Mouse (Mus musculus) embryonic fibroblast, embryonic 13.5 days (primary cell): ENCODE results near the gene Cdh23.

ENCODE experiments used
- CTCF ChIP-seq: IDR thresholded peaks from 2 replicates; pipeline ENCODE4 v1.5.1; 2011; ENCODE audit warnings: mild to moderate bottlenecking, control low read depth, low read length, moderate library complexity, borderline replicate concordance; ENCODE audit not compliant: insufficient read depth
- POLR2A ChIP-seq: IDR thresholded peaks from 2 replicates; pipeline ENCODE4 v1.6.1; 2011; ENCODE audit warnings: low read depth, mild to moderate bottlenecking, control low read depth, low read length, moderate library complexity

DNA sequence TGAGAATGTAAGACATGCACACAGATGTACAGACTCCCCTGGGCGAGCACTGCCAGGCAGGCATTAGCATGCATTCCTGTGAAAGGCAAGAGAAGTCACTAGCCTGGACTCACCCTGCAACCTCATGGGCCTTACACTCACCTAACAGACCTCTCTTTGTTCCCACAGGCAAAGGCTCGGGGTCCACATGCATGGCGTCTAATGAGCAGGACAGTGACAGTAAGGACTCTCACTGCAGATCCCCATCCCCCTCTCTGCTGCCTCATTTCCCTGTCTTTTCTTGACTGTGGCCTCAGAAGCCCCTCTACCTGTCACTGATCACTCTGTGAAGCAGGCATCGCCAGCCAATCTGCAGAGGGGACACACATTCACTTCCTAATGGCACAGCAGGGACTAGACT is 337.5 kb downstream of the Cdh23 start:
- TF ChIP-seq CTCF (no peak), POLR2A (no peak)
